Mouse (Mus musculus) E14TG2a.4 (cell line): ENCODE data around the gene Tob2.
A peak's percentile ranks its signal among the peaks of the same experiment; 100 is the strongest.

Source experiments
- H3K27me3 ChIP-seq: 2 replicates; pipeline ENCODE4 v1.6.1; 2014; ENCODE audit warnings: low read length, control low read depth; ENCODE audit not compliant: insufficient read depth
- H3K36me3 ChIP-seq: 2 replicates; pipeline ENCODE4 v1.6.1; 2014; ENCODE audit warnings: low read length, control low read depth; ENCODE audit not compliant: insufficient read depth
- H3K4me1 ChIP-seq: replicated peaks from 2 replicates; pipeline ENCODE4 v1.6.1; 2014; ENCODE audit warnings: low read depth, low read length, control low read depth
- H3K4me3 ChIP-seq: replicated peaks from 2 replicates; pipeline ENCODE4 v1.5.1; 2014; ENCODE audit warnings: mild to moderate bottlenecking, low read length
- H3K9me3 ChIP-seq: 2 replicates; pipeline ENCODE4 v1.6.1; 2014; ENCODE audit warnings: low read length, control low read depth
- CTCF ChIP-seq: conservative IDR thresholded peaks from 2 replicates; pipeline ENCODE4 v1.5.1; 2014; ENCODE audit warnings: low read length
- NANOG ChIP-seq: IDR thresholded peaks from 2 replicates; pipeline ENCODE4 v1.6.1; 2014; ENCODE audit warnings: borderline replicate concordance, low read length, mixed read lengths
- POU5F1 ChIP-seq: IDR thresholded peaks from 2 replicates; pipeline ENCODE4 v1.6.1; 2014; ENCODE audit warnings: low read length, borderline replicate concordance

The Tob2 gene

DNA sequence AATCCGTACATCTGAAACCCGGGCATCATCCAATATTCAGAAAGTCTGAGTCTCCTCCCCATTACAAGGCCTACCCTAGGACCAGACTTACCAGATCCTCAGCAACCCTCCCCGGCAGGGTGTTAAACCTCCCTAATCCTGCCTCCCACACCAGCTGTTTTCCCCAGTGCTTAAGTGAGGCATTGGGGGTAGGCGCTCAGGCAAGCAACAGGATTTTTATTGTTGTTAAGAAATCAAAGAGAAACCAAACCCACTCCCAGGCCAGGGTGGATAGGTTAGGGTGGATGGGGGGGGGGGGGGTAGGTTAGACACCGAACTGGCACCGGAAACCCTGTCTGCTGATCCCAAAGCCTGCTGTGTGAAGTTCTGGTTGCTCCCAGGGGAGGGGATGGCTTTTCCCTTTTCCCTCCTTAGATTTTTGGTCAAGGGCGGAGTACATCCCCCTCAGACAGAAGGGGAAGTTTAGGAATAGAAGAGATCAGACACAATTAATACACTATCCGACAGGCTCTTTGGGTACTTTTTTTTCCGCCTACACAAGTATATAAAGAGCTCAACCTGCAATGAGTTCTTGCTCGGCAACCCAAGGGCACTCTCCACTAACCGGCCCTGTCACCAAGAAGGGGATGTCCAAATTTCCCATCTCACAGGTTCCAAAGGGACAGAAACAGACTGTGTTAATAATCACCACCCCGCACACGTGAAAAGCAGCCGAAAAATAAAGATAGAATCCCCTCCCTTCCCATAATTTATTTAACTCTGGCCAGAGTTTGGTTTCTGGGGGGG, 1.5 kb downstream of the Tob2 start:
- peaks cover 18% of the 10 kb centered on the region; the same call in 1 of the 2 replicates for H3K36me3 ChIP-seq
- peak overlapping the region; percentile 94 for H3K4me3 ChIP-seq
- TF ChIP-seq POU5F1 (no peak), NANOG (no peak), CTCF (no peak)
- H3K27me3 ChIP-seq: peaks cover 26% of the 10 kb centered on the region
- peaks cover 10% of the 10 kb centered on the region for H3K9me3 ChIP-seq
- peaks cover 47% of the 10 kb centered on the region for H3K4me1 ChIP-seq

DNA sequence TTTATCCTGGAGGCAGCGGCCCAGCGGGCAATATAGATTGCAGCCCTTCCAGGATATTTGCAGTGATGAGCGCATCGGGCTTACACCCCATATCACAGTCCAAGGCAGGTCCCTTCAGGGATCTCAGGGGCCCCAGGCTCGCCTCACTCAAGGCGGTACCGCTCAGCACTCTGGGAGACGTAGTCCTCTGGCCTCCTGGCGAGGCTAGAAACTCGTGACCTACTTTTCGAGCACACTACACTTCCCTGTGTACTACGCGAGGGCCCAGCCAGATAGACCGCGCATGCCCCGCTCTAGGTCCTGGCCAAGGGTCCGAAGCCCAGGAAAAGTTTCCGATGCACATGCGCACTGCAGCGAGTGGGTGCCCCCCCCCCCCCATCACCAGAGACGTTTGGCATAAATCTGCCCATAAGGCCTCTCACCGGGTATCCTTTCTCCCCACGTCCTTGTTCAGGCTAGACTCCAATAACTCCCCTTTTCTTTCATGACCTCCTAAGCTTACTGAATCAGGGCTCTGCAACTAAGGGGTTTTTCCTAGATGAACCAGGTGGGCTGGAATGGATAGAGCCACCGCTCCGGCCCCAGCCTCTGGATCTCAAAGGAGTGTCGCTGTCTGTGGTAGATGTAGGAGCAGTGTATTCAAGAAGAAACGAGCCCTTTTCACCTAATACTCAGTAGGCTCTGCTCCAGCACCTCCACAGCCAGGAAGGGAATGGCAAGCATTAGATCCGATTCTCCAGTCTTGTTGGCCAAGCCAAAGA, 2.4 kb downstream of the Tob2 start:
- Histone ChIP-seq H3K27me3 (peaks cover 26% of the 10 kb centered on the region), H3K4me3 (peak overlapping the region; percentile 94), H3K4me1 (peaks cover 57% of the 10 kb centered on the region), H3K9me3 (peaks cover 10% of the 10 kb centered on the region), H3K36me3 (peaks cover 27% of the 10 kb centered on the region)
- TF ChIP-seq NANOG (no peak), POU5F1 (no peak)

DNA sequence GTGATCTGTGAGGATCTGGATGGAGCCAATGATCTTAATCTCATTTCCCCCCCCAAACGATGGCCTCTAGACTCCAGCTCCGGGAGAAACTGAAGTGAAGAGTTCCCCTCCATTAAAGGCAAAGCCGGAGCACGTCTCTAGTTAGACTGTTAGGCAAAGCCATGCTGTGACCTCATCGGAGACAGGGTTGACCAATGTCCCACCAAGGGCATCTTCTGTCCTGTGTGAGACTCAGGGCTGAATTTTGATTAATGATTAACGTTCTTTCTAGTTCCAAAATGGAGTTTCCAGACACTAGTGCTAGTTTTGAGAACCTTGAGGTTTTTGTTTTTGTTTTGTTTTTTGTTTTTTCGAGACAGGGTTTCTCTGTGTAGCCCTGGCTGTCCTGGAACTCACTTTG, 5.5 kb downstream of the Tob2 start:
- no peak for TF ChIP-seq NANOG
- TF ChIP-seq CTCF: no peak
- TF ChIP-seq POU5F1: no peak
- no peak overlapping the region for H3K4me3 ChIP-seq

GRCm38 (mm10) chr15:81852411-81853000, 6.1 kb downstream of the Tob2 start:
- Histone ChIP-seq H3K36me3 (peaks cover 57% of the 10 kb centered on the region), H3K4me3 (no peak overlapping the region), H3K4me1 (peaks cover 76% of the 10 kb centered on the region), H3K9me3 (no peaks in the 10 kb centered on the region), H3K27me3 (peaks cover 7% of the 10 kb centered on the region; the same call in 1 of the 2 replicates)
- no peak for TF ChIP-seq CTCF
- TF ChIP-seq POU5F1: no peak
- no peak for TF ChIP-seq NANOG

More for the DNA sequence above, 5.5 kb downstream of the Tob2 start:
- peaks cover 8% of the 10 kb centered on the region; the same call in 1 of the 2 replicates for H3K27me3 ChIP-seq
- H3K4me1 ChIP-seq: peaks cover 71% of the 10 kb centered on the region
- no peaks in the 10 kb centered on the region for H3K9me3 ChIP-seq
- H3K36me3 ChIP-seq: peaks cover 51% of the 10 kb centered on the region

DNA sequence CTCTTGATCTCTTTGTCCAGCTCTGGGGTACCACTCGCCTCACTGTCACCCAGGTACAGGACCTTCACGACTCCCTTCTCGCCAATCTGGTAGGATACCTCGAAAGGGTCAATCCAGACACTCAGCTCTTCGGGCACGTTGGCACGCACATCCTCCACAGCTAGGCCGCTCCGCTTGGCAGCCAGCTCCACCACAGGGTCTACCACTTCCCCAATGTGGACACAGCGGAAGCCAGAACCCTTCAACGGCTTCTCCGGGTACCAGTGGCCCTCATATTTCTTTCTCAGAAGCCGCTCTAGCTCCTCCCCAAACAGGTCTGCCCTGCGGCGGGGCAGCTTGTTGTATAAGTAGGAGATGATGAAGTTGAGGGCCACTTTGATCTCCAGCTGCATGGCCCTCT, 7.2 kb downstream of the Tob2 start:
- no peaks in the 10 kb centered on the region for H3K27me3 ChIP-seq
- H3K4me3 ChIP-seq: peak overlapping the region; percentile 63
- H3K4me1 ChIP-seq: peaks cover 73% of the 10 kb centered on the region
- no peaks in the 10 kb centered on the region for H3K9me3 ChIP-seq
- TF ChIP-seq CTCF (no peak), NANOG (no peak), POU5F1 (no peak)
- H3K36me3 ChIP-seq: peaks cover 58% of the 10 kb centered on the region

- Histone ChIP-seq H3K27me3 (no peaks in the 10 kb centered on the region), H3K4me1 (peaks cover 73% of the 10 kb centered on the region), H3K4me3 (peak overlapping the region; percentile 63), H3K36me3 (peaks cover 58% of the 10 kb centered on the region), H3K9me3 (no peaks in the 10 kb centered on the region)
- TF ChIP-seq NANOG (no peak), CTCF (no peak)
These were observed 7.9 kb downstream of the Tob2 start for GRCm38 (mm10) chr15:81850718-81851117.

GRCm38 (mm10) chr15:81849104-81849503, 9.5 kb downstream of the Tob2 start:
- H3K27me3 ChIP-seq: no peaks in the 10 kb centered on the region
- H3K36me3 ChIP-seq: peaks cover 57% of the 10 kb centered on the region
- peaks cover 76% of the 10 kb centered on the region for H3K4me1 ChIP-seq
- TF ChIP-seq POU5F1 (no peak), CTCF (no peak)
- no peaks in the 10 kb centered on the region for H3K9me3 ChIP-seq
- peak overlapping the region; percentile 10; the same call in 1 of the 2 replicates for H3K4me3 ChIP-seq

DNA sequence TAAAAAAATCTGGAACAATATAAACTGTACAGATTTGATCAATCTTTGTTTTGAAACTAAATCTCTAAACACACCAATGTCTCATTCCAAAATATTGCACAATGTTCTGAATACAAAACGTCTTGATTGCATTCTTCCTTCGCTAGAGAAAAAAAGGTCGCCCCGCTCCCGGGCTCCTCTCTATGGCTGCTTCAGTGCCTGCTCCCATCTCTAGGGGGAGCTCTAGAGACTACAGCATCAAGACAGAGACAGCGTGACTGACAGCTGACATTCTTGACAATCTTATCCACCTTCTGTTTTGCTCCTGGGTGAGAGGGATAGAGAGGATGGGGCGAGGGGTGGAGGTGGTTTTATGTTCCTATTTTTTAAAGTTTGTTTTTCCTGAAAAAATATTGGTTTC, 10.3 kb downstream of the Tob2 start:
- H3K4me1 ChIP-seq: peaks cover 80% of the 10 kb centered on the region
- no peak overlapping the region for H3K4me3 ChIP-seq
- TF ChIP-seq CTCF (peak; percentile 98), NANOG (no peak)
- H3K36me3 ChIP-seq: peaks cover 50% of the 10 kb centered on the region
- H3K9me3 ChIP-seq: no peaks in the 10 kb centered on the region
- H3K27me3 ChIP-seq: no peaks in the 10 kb centered on the region
